Mouse (Mus musculus) hindlimb bud, embryonic 11.5 days (tissue): ENCODE data around the gene Trim13.
"Not testable (repeated sequence)": the region's sequence is repeated elsewhere in the genome, so short reads cannot be mapped to it uniquely, and the experiment has no call there.

ENCODE experiments used
- DNase-seq: peaks from one replicate; pipeline ENCODE4 v3.0.0-alpha.2; 2012; ENCODE audit warnings: low read depth, low spot score; ENCODE audit errors: extremely low spot score

Gene Trim13

GRCm38 (mm10) chr14:61597968-61598367, at the start of gene Trim13:
Trim13 (plus strand) TSS chr14:61598247.
- DNase-seq, result no peak

- no peak for DNase-seq
These were observed 49.4 kb upstream of the Trim13 start for GRCm38 (mm10) chr14:61548614-61549013.

- DNase-seq, result no peak
These were observed 42.1 kb upstream of the Trim13 start for GRCm38 (mm10) chr14:61555931-61556288.

- DNase-seq, result peak; percentile 91
These were observed 41.5 kb upstream of the Trim13 start, which contains the start of gene Spryd7 for GRCm38 (mm10) chr14:61556289-61557147. Spryd7 (minus strand) TSS chr14:61556886.

GRCm38 (mm10) chr14:61558901-61559300, 39.1 kb upstream of the Trim13 start:
- DNase-seq, result no peak

- DNase-seq, result no peak
These were observed 38.2 kb upstream of the Trim13 start for GRCm38 (mm10) chr14:61559856-61560255.

- DNase-seq, result not testable (repeated sequence)
These were observed 31.8 kb upstream of the Trim13 start for GRCm38 (mm10) chr14:61566211-61566610.

GRCm38 (mm10) chr14:61569344-61569743, 28.7 kb upstream of the Trim13 start:
- DNase-seq, result no peak

GRCm38 (mm10) chr14:61571366-61571765, 26.7 kb upstream of the Trim13 start:
- DNase-seq, result peak; percentile 35

- no peak for DNase-seq
These were observed 25.9 kb upstream of the Trim13 start for GRCm38 (mm10) chr14:61572131-61572530.

GRCm38 (mm10) chr14:61575066-61575465, 23.0 kb upstream of the Trim13 start:
- no peak for DNase-seq

GRCm38 (mm10) chr14:61575941-61576340, 22.1 kb upstream of the Trim13 start:
- no peak for DNase-seq

GRCm38 (mm10) chr14:61589288-61590065, 8.6 kb upstream of the Trim13 start:
- DNase-seq, result no peak

- DNase-seq, result no peak
These were observed 1.2 kb upstream of the Trim13 start for GRCm38 (mm10) chr14:61596719-61597426.

- DNase-seq, result peak; percentile 42
These were observed 1.2 kb downstream of the Trim13 start for GRCm38 (mm10) chr14:61599057-61599806.

- DNase-seq, result no peak
These were observed 3.3 kb downstream of the Trim13 start for GRCm38 (mm10) chr14:61601348-61601747.

- DNase-seq, result no peak
These were observed 5.2 kb downstream of the Trim13 start for GRCm38 (mm10) chr14:61603069-61603755.

- DNase-seq, result no peak
These were observed 6.0 kb downstream of the Trim13 start for GRCm38 (mm10) chr14:61604081-61604480.

- not testable (repeated sequence) for DNase-seq
These were observed 8.0 kb downstream of the Trim13 start for GRCm38 (mm10) chr14:61606088-61606487.

- no peak for DNase-seq
These were observed 9.1 kb downstream of the Trim13 start, which contains the start of gene Kcnrg for GRCm38 (mm10) chr14:61607157-61607556. Kcnrg (plus strand) TSS chr14:61607457.
